Mouse (Mus musculus): ENCODE data around the gene Itpkc.

- no peak for TF ChIP-seq POLR2A (IDR thresholded peaks at IDR 0.05; ENCODE audit: borderline replicate concordance, insufficient read depth, low read length)
- TF ChIP-seq CTCF (IDR thresholded peaks at IDR 0.05; ENCODE audit: borderline replicate concordance, insufficient read depth, low read depth, low read length): no peak
Measured at GRCm38 (mm10) chr7:27212626-27213025, 15.8 kb downstream of the Itpkc start.
